Mouse (Mus musculus) left cerebral cortex, postnatal 14 days (tissue): ENCODE measurements around the gene Alkbh7. TPM values are rescaled to one million over a fixed set of nuclear protein-coding genes. Genes with fewer than 3 reads are reported as not detected.
A peak's percentile ranks its signal among the peaks of the same experiment; 100 is the strongest.

Source experiments
- DNase-seq, 2 experiments: peaks; one replicate each; pipeline ENCODE4 v3.0.0; 2021 to 2022; ENCODE audit warnings: low spot score in 2 of 2, mixed read lengths in 1 of 2
- intact Hi-C: fragments of 180-260 bp; cut with DNase I; formaldehyde crosslinking; loops from one replicate; pipeline ENCODE4 v1.15.1; 2025
- total RNA-seq, 2 experiments: library from RNA; stranded (reverse); gene quantifications; 2 replicates each; pipeline ENCODE4 v1.2.3; 2021

Alkbh7 gene
- total RNA-seq, 2 experiments from 2014 or later = 19.9 to 26.0 TPM

DNA sequence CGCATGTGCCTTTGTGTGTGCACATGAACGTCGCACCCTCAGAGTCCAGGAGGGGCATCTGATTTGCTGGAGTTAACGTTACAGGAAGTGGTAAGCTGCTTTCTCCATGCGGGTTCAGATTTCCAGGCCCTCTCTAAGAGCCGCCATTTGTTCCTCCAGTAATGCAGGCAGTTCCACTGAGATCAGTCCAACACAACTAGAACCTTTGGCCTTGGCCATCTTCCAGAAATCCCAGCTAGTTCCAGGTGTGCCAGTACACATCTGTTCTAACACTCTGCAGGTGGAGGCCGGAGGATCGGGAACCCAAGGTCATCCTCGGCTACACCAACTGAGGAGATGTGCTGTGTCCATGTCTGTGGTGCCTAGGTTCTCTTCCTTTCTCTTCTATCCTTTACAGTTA lies 12.3 kb upstream of the Alkbh7 start:
- DNase-seq = no peak
- intact Hi-C loops = loop anchor here (5.0 kb wide), 1 partner anchor 178 kb away; no protein-coding TSS in a partner anchor

DNA sequence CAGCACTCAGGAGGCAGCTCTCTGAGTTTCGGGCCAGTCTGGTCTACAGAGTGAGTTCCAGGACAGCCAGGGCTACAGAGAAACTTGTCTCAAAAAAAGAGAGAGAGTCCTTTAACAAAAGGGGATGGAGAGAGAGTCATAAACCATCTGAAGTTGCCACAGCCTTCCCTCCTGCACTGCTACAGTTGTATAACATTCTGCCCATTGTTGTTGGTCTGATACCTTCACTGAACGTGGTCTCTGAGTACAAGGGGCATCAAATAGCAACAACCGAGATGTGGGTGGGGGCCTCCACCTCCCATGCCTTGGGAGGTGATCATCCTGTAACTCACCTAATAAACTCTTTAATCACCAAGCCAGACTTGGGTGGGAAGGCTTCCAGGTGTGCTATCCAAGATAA lies 11.5 kb upstream of the Alkbh7 start:
- intact Hi-C loops = loop anchor here (5.0 kb wide), 1 partner anchor 178 kb away; no protein-coding TSS in a partner anchor
- DNase-seq = no peak

DNA sequence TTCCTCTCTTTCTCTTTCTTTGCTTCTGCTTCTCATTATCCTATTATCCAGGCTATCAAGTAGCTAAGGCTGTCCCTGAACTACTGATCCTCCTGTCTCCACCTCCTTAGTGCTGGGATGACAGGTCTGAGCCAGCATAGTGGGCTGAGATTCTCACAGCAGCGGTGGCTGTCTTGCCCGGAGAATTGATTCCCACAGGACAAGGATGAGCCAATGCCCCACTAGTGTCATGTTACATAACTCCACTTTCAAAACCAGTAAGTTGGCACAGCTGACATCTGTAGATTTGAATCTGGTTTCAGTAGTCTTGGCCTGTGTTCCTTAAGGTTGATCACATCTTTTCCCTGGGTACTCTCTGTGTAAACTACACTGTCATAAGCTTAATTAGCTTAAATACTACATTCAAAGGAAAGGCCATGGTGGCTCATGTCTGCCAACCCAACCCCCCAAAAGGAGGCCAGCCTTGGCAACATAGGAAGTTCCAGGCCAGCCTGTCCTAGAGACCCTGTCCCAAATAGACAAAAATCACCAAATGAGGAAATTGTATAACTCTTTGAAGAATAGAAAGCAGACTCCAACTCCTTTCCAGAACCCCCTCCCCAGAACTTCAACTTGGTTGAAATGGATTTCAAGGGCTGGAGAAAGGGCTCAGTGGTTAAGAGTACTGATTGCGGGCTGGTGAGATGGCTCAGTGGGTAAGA lies 10.9 kb upstream of the Alkbh7 start:
- intact Hi-C loops = loop anchor here (5.0 kb wide), 1 partner anchor 179 kb away; no protein-coding TSS in a partner anchor
- DNase-seq = no peak

DNA sequence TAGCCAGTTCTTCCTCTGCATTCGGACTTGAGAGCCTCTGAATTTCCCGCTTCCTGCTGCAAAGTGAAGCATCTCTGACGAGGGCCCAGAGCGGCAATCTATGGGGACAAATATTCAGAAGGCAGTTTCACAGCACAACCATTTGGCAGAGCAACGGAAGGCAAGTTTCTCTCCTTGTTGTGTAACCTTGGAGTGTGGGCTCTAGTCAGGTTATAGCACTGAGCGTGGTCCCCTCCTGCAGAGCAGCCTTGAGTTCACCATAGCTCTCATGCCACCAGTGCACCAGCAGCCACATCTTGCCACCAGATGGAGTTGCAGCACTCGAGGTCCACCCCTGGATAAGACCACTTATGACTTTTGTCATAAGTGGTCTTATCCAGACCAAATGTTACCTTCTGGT lies 8.7 kb upstream of the Alkbh7 start:
- intact Hi-C loops = loop anchor here (5.0 kb wide), 1 partner anchor 181 kb away; no protein-coding TSS in a partner anchor
- DNase-seq = no peak

DNA sequence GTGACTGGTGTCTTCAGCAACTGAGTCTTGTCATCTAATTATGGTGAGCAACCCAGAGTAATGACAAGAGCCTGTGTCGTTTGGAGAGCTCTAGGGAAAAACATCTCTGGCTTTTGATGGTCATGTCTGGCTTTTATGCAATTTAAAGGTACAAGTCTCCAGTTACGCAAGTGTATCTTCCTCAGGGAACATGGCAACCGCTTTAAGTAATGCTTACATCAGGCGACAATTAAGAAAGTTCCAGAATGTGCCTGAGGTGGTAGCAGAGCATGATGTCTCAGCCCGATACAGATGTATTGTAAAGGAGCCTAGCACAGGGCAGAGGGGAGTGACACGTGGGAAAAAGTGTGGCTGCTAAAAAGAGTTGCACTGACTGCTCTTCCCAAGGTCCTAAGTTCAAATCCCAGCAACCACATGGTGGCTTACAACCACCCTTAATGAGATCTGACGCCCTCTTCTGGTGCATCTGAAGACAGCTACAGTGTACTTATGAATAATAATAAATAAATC lies 8.2 kb upstream of the Alkbh7 start:
- no peak for DNase-seq

DNA sequence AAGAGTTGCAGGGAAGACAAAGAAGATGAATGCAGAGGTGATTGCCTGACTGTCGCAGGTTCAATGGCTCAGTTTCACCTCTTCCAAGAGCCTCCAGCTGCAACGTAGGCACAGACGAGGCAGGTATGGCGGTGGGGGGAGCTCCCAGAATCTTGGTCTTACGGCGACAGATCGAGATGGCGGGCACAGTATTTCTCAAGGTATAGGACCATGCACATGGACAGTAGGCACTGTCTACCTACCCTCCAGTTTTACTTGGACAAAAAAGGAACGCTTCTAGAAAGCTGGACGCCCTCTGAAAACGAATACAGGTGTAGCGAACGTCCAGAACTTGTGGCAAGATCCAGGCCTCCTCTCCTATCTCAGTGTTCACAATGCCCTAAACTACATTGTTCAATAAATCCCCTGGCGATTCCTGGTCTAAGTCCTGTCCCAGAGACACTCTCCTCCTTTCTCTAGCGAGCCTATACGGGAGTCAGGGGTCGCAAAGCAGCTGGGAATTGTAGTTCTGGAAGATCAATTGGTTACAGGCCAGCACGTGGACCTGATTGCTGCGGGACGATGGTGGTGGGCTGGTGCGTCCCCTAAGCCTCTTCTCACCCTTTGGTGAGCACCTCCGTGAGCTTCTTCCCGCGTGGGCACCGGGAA lies 7.5 kb upstream of the Alkbh7 start:
- DNase-seq = peak; percentile 80 to 88
- intact Hi-C loops = loop anchor here (5.0 kb wide), 1 partner anchor 182 kb away; no protein-coding TSS in a partner anchor

More for the DNA sequence above, 8.2 kb upstream of the Alkbh7 start:
- intact Hi-C loops = loop anchor here (5.0 kb wide), 1 partner anchor 182 kb away; no protein-coding TSS in a partner anchor

DNA sequence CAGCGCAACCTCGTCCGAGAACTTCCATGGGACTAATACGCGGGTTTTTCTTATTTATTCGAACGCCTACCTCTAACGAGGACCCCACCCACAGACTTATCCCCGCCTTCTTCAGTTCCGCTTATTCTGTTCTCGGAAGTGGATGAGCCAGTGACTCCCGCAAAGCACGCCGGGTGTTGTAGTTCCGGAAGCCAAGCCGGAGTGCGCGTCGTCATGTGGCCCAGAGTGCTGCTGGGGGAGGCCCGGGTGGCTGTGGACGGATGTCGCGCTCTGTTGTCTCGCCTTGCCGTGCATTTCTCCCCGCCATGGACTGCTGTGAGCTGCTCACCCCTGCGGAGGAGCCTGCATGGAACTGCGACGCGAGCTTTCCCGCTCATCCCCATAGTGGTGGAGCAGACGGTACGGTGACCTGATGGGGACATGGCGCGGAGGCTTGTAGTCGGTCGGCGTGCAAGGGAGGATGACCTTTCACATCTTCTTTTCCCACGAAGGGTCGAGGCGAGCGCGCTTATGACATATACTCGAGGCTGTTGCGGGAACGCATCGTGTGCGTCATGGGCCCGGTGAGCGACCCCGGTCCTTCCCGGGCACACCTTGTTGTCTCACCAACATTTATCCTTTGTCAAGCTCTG lies 6.9 kb upstream of the Alkbh7 start, which contains the start of gene Clpp:
Clpp (plus strand) TSS at position 191 of the 632 bp plus-strand sequence.
- intact Hi-C loops = no loop called here
- peak; percentile 95 to 97 for DNase-seq

DNA sequence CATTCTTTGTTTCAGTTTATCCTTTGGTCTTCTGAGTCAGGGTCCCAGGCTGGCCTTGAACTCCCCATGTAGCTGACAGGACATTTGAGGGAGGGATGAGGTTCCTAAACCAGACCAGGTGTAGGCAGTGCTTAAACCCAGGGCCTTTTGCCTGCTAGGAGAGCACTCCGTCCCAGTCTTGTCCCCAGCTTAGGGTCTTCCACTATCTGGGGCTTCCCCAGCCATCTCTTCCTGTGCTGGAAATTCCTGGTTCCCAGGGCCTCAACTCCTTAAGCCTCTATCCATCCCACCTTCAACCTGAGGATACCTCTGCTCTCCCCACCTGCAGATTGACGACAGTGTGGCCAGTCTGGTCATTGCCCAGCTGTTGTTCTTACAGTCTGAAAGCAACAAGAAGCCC lies 6.2 kb upstream of the Alkbh7 start:
- intact Hi-C loops = no loop called here
- DNase-seq = no peak

DNA sequence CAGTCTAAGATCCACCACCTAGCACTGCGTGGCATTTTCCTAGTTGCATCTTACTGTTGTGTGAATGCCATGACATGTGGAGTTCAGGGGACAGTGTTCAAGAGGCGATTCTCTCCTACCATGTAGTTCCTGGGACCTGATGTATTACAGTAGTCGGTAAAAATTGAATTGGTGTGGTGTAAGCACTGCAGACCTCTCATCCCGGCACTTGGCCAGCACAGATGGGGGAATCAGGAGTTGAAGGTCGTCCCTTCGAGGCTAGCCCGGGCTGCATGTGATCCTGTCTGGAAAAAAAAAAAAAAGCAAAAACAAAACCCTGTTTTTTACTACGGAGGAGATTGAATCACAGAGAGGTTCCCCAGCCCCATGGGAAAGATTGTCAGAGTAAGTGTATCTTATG lies 2.1 kb upstream of the Alkbh7 start:
- intact Hi-C loops = loop anchor here (5.0 kb wide), 2 partner anchors 98 to 183 kb away; no protein-coding TSS in a partner anchor
- no peak for DNase-seq

DNA sequence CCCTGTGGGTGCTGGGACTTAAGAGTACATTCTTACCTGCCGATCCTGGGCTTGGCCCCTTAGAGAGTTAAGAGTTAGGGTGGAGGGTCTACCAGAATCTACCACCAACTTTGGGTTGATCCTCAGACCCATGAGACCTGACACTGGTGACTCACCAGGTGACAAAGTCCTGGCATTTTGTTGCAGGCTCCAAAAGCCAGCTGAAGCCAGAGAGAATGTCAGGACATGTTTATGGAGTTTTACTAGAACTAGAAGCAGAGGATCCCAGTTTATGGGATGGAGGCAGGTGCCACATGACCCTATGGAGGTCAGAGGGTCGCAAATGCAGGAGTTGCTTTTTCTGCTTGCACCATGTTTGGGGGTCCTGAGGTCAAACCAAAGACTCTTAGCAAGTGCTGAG lies 633 bp upstream of the Alkbh7 start:
- intact Hi-C loops = loop anchor here (5.0 kb wide), 2 partner anchors 99 to 184 kb away; no protein-coding TSS in a partner anchor
- no peak for DNase-seq

DNA sequence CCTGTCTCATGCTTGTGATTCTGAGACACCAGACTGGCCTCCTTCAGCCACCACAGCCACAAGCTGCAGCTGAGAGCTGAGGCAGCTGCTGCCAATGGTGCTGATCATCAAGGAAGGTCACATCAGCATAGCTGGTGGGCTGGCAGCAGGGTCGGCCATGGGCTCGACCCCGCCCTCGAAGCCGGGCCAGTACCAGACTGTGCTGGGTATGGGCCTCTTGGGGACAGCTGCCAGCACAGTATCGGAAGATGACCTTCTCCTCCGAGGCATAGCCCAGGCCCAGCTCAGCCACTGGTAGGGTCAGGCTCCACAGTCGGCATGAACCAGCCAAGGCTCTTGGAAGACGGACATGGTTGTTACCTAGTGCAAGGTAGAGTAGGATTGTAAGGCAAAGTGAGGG lies 2.3 kb downstream of the Alkbh7 start:
- intact Hi-C loops = loop anchor here (5.0 kb wide), 2 partner anchors 102 to 187 kb away; no protein-coding TSS in a partner anchor
- no peak for DNase-seq

DNA sequence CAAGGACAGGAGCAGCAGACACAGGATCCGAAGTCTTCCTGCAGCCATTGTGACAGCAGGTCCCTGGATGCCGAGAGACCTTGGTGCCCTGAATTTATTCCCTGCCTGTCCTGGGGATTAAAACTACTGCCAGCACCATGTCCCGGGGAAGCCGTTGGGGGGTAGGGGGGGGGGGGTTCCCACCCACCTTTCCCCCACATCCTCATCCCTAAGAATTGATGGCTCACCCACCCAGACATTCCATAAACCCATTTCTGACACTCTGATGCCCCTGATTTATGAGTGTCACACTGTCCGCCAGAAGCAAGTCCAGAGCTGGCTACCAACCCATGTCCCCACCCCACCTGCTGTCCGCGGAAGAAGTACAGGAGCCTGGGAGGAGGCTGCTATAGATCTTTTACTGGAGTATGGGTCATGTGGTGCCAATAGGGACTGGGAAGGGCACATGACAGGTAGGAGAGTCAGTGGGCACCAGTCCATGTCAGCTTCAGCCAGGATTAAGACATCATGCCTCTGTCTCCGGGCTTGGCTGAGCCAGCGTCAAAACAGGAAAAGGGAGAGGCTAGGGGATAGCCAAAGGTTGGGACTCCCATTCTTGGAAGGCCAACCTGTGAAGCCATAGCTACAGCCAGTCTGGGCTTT lies 3.0 kb downstream of the Alkbh7 start, which contains the start of gene Pspn:
Pspn (minus strand) TSS at position 51 of the 642 bp plus-strand sequence.
- intact Hi-C loops = loop anchor here (5.0 kb wide), 2 partner anchors 103 to 188 kb away; no protein-coding TSS in a partner anchor
- no peak for DNase-seq

DNA sequence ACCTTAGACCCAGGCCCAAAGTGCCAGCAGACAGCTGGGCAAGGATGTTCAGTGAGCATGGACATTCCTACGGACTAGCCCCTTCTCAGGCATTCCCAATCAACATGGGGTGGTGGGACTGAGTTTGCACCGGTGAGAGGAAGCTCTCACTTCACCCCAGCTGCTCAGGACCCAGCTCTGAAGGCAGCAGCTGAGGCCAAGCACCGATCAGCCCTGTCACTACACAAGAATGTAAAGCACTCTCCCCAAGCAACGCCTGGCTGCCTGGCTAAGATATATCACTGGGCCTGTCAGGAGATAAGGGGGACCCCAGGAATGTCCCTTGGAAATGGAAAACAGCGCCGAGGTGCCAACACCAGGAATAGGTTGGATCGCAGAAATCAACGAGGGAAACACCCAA lies 4.1 kb downstream of the Alkbh7 start:
- DNase-seq = no peak
- intact Hi-C loops = no loop called here

DNA sequence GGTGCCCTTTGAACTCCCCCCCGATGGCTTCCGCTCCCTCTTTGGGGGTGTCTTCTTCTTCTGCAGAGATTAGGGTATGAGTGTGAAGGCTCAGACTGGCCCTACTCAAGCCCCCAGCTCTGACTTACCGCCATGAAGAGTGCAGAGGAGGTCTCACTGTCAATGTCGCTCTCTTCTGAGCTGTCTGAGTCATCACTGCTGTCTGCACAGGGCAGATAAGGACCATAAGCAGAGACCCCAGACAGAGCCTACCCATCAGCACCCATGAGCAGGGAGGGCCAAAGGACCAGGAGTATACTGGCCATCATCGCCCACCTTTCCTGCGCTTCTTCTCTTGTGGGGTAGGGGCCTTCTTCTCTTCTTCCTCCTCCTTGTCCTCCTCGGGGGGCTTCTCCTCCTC lies 6.9 kb downstream of the Alkbh7 start:
- intact Hi-C loops = no loop called here
- DNase-seq = no peak

DNA sequence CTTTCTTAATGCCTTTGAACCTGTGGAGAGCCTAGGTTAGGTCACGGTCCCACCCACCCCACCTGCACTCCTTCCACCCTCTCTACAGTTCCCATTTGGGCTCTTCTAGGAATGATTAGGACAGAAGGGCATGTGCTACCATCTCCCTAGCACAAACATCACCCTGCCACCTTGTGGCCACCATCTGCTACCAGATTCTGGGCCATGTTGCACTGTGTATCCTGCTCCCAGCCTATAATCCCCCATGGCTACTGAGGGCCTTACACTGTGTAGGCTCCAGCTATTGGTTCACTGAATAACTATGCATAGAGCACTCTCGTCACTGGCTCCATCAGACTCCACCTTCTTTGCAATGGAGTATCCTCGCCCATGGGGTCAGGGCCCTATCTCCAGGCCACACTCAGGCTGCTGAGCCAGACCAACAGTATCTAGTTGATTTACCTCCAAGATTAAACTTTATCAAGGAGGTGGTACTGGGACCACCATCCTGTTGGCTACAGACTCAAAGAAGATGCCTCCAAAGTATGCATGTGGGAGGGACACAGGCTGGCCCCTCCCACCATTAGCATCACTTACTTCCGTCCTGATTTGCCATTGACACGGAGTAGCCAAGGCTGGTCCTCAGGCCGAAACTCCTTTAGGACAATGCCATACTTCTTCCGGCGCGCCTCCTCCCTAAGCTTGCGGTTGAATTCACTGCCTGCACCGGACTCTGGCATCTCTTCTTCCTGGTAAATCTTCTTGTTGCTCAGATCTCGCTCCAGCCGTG lies 10.2 kb downstream of the Alkbh7 start:
- intact Hi-C loops = no loop called here
- DNase-seq = peak in 1 of 2 experiments; percentile 34

DNA sequence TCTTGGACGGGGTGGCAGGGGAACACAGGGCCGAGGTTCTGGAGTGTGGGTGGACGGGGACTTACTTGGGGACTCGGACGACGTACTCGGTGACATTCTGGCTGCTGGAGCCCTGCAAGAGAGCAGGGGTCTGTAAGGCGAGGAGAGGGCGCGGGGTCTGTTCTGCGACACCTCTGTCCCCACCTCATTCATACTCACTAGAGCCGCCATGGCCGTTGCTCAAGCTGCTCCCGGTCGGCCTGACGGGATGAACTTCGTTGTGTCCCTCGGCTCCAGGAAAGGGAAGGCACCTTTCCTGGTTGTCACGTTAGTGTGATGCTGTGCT lies 13.7 kb downstream of the Alkbh7 start:
- intact Hi-C loops = loop anchor here (5.0 kb wide), 1 partner anchor 321 kb away; no protein-coding TSS in a partner anchor
- DNase-seq = no peak

DNA sequence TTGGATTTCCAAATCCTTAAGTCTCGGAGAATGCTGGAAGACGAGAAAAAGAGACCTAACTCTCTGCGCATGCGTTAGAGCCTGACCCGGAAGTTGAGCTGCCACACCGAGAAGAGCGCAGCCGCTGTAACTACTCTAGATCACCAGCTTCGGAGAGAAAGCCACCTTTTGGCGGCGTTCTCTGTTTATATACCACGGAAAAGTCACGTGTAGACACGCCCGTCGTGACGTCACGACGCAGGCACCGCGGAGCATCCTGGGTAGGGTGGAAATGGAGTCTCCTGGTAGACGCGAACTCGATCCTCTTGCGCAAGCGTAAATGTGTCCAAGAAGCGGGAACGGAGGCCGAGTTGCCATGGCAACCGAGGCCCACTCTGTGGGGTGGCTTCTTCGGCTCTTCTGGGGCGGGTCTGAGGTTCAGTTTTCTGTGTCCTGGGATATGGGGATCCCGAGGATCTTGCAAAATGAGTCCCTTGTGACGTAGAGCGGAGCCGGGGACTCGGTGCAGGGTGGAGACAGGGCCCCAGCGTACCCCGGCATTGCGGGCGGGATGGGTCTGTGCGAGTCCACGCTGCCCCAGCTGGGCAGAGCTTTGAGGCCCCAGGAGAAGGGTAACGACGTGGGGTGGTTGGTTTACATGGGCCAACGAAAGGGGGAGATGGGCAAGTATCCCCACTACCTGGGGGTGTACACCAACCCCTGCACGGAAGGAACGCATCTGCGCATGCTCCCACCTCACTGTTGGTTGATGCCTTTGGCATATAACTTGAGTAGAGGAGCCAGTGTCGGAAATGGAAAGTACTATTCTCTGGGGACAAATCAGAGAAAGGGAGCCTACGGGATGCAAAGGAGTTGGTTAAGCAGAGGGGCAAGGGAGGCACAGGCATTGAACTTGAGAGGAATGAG lies 14.3 kb downstream of the Alkbh7 start, which contains the start of the genes Gtf2f1 and Gm17949:
Gtf2f1 (minus strand) TSS at position 53 of the 906 bp plus-strand sequence.
Gm17949 (plus strand) TSS at position 234 of the 906 bp plus-strand sequence.
- DNase-seq = peak; percentile 98
- intact Hi-C loops = loop anchor here (5.0 kb wide), 1 partner anchor 321 kb away; no protein-coding TSS in a partner anchor
